Mouse (Mus musculus) hindbrain, embryonic 13.5 days (tissue): ENCODE measurements around the gene Kif1b. TPM values are rescaled to one million over a fixed set of nuclear protein-coding genes. Genes with fewer than 3 reads are reported as not detected.

Source experiments
- ATAC-seq: fragments of 200-750 bp; cut with Nextera tagmentation; 2 replicates; pipeline ENCODE4 v1.8.0; 2017; ENCODE audit warnings: moderate TSS enrichment; ENCODE audit not compliant: low FRiP score
- H3K27ac ChIP-seq: fragments of 300-500 bp; sonication (generic); 2 replicates; pipeline ENCODE4 v1.5.1; 2015; ENCODE audit warnings: inconsistent platforms, mild to moderate bottlenecking, moderate library complexity
- H3K27me3 ChIP-seq: fragments of 300-500 bp; sonication (generic); 2 replicates; pipeline ENCODE4 v1.6.1; 2015; ENCODE audit warnings: mild to moderate bottlenecking, inconsistent platforms
- H3K36me3 ChIP-seq: fragments of 300-500 bp; sonication (generic); 2 replicates; pipeline ENCODE4 v1.6.1; 2015; ENCODE audit warnings: mild to moderate bottlenecking, inconsistent platforms
- H3K4me1 ChIP-seq: fragments of 300-500 bp; sonication (generic); replicated peaks from 2 replicates; pipeline ENCODE4 v1.6.1; 2015; ENCODE audit warnings: inconsistent platforms
- H3K4me2 ChIP-seq: fragments of 300-500 bp; sonication (generic); 2 replicates; pipeline ENCODE4 v1.6.1; 2015; ENCODE audit warnings: inconsistent platforms, mild to moderate bottlenecking, moderate library complexity
- H3K4me3 ChIP-seq: fragments of 300-500 bp; sonication (generic); 2 replicates; pipeline ENCODE4 v1.5.1; 2015; ENCODE audit warnings: mild to moderate bottlenecking, inconsistent platforms
- H3K9ac ChIP-seq: fragments of 300-500 bp; sonication (generic); 2 replicates; pipeline ENCODE4 v1.6.1; 2015; ENCODE audit warnings: mild to moderate bottlenecking, inconsistent platforms
- H3K9me3 ChIP-seq: fragments of 300-500 bp; sonication (generic); 2 replicates; pipeline ENCODE4 v1.6.1; 2016; ENCODE audit warnings: inconsistent platforms
- WGBS: fragments of 180-500 bp; shearing (Covaris S2); methylation state at CpG from one replicate; pipeline ENCODE4 v1.1.7; 2015; 5-methylcytosine and 5-hydroxymethylcytosine counted together
- polyA plus RNA-seq: library from polyadenylated mRNA; unstranded; fragments of >200 nt; fragmentation: Nextera tagmentation; extraction: Ambion mirVana; gene quantifications from 2 replicates; pipeline ENCODE4 v1.2.1, GENCODE M21; 2015

The Kif1b gene
- polyA plus RNA-seq, 1 experiment from 2014 or later = 155 TPM

GRCm38 (mm10) chr4:149138515-149138914 lies 169.0 kb downstream of the Kif1b start:
- WGBS = 87% methylated on average over 8 of the region's 8 CpGs
- Histone ChIP-seq H3K9me3 (no peaks in the 10 kb centered on the region), H3K4me2 (no peak overlapping the region), H3K4me3 (no peak overlapping the region), H3K36me3 (no peaks in the 10 kb centered on the region), H3K9ac (no peak overlapping the region), H3K27me3 (no peaks in the 10 kb centered on the region), H3K27ac (no peak overlapping the region), H3K4me1 (peaks cover 9% of the 10 kb centered on the region)
- ATAC-seq = no peak

- peak within 1 kb of the TSS; percentile 63 for H3K4me3 ChIP-seq
- peak within 1 kb of the TSS; percentile 64 for H3K4me2 ChIP-seq
- H3K36me3 ChIP-seq = no peaks in the 10 kb centered on the region
- H3K9me3 ChIP-seq = no peaks in the 10 kb centered on the region
- no peaks in the 10 kb centered on the region for H3K27me3 ChIP-seq
- H3K9ac ChIP-seq = peak within 1 kb of the TSS; percentile 82
- ATAC-seq = peak; percentile 92
- peaks cover 9% of the 10 kb centered on the region for H3K4me1 ChIP-seq
- WGBS = 2% methylated on average over 68 of the region's 68 CpGs
- peak within 1 kb of the TSS; percentile 83 for H3K27ac ChIP-seq
Measured at GRCm38 (mm10) chr4:149136982-149137770, 170.3 kb downstream of the Kif1b start, which contains the start of gene Cenps. Gene Cenps (minus strand): TSS chr4:149137629.

GRCm38 (mm10) chr4:149136116-149136850 lies 171.2 kb downstream of the Kif1b start:
- no peaks in the 10 kb centered on the region for H3K27me3 ChIP-seq
- no peak overlapping the region for H3K27ac ChIP-seq
- H3K9me3 ChIP-seq = no peaks in the 10 kb centered on the region
- ATAC-seq = no peak
- peak overlapping the region; percentile 82 for H3K9ac ChIP-seq
- 0 out of 2 replicates have a peak, but pooled peaks cover 4% of the 10 kb centered on the region for H3K36me3 ChIP-seq
- H3K4me2 ChIP-seq = peak overlapping the region; percentile 64
- H3K4me3 ChIP-seq = peak overlapping the region; percentile 63
- WGBS = 69% methylated on average over 18 of the region's 18 CpGs
- H3K4me1 ChIP-seq = peaks cover 9% of the 10 kb centered on the region

GRCm38 (mm10) chr4:149133395-149133794 lies 174.1 kb downstream of the Kif1b start:
- Histone ChIP-seq H3K36me3 (peaks cover 26% of the 10 kb centered on the region), H3K4me2 (no peak overlapping the region), H3K4me1 (peaks cover 9% of the 10 kb centered on the region), H3K4me3 (no peak overlapping the region), H3K9ac (no peak overlapping the region), H3K27me3 (no peaks in the 10 kb centered on the region), H3K9me3 (no peaks in the 10 kb centered on the region), H3K27ac (no peak overlapping the region)
- 86% methylated on average over 5 of the region's 5 CpGs for WGBS
- ATAC-seq = no peak

GRCm38 (mm10) chr4:149131789-149132565 lies 175.5 kb downstream of the Kif1b start:
- WGBS = 90% methylated on average over 21 of the region's 21 CpGs
- Histone ChIP-seq H3K9ac (no peak overlapping the region), H3K36me3 (peaks cover 37% of the 10 kb centered on the region), H3K27me3 (no peaks in the 10 kb centered on the region), H3K9me3 (no peaks in the 10 kb centered on the region), H3K27ac (no peak overlapping the region), H3K4me1 (peaks cover 9% of the 10 kb centered on the region), H3K4me3 (no peak overlapping the region), H3K4me2 (no peak overlapping the region)
- ATAC-seq = no peak

- H3K27ac ChIP-seq = no peak overlapping the region
- no peaks in the 10 kb centered on the region for H3K9me3 ChIP-seq
- peaks cover under 1% of the 10 kb centered on the region; the same call in 1 of the 2 replicates for H3K4me1 ChIP-seq
- no peak overlapping the region for H3K9ac ChIP-seq
- peaks cover 37% of the 10 kb centered on the region for H3K36me3 ChIP-seq
- WGBS = 89% methylated on average over 23 of the region's 23 CpGs
- H3K27me3 ChIP-seq = no peaks in the 10 kb centered on the region
- H3K4me2 ChIP-seq = no peak overlapping the region
- no peak overlapping the region for H3K4me3 ChIP-seq
- ATAC-seq = no peak
Measured at GRCm38 (mm10) chr4:149131021-149131752, 176.3 kb downstream of the Kif1b start.

- H3K9ac ChIP-seq = no peak overlapping the region
- H3K4me3 ChIP-seq = no peak overlapping the region
Measured at GRCm38 (mm10) chr4:149128467-149128866, 179.0 kb downstream of the Kif1b start.

GRCm38 (mm10) chr4:149126663-149127062 lies 180.8 kb downstream of the Kif1b start, which contains the start of gene Cort:
Gene Cort (minus strand): TSS chr4:149126763.
- whole genome bisulfite sequencing = 89% methylated on average over 11 of the region's 11 CpGs
- ATAC-seq = no peak
- H3K4me3 ChIP-seq = no peak within 1 kb of the TSS

More at GRCm38 (mm10) chr4:149128467-149128866, 179.0 kb downstream of the Kif1b start:
- WGBS = 83% methylated on average over 18 of the region's 18 CpGs
- no peak for ATAC-seq
- H3K27ac ChIP-seq = no peak overlapping the region
- H3K36me3 ChIP-seq = peaks cover 40% of the 10 kb centered on the region
- 0 out of 2 replicates have a peak, but pooled peaks cover 3% of the 10 kb centered on the region for H3K4me1 ChIP-seq
- H3K27me3 ChIP-seq = no peaks in the 10 kb centered on the region
- H3K9me3 ChIP-seq = no peaks in the 10 kb centered on the region
- H3K4me2 ChIP-seq = no peak overlapping the region

More at GRCm38 (mm10) chr4:149126663-149127062, 180.8 kb downstream of the Kif1b start, which contains the start of gene Cort:
- Histone ChIP-seq H3K36me3 (peaks cover 45% of the 10 kb centered on the region), H3K9me3 (no peaks in the 10 kb centered on the region), H3K4me2 (no peak within 1 kb of the TSS), H3K9ac (no peak within 1 kb of the TSS), H3K4me1 (0 out of 2 replicates have a peak, but pooled peaks cover 3% of the 10 kb centered on the region), H3K27ac (no peak within 1 kb of the TSS), H3K27me3 (no peaks in the 10 kb centered on the region)

Other genes with a start within 250 kb of the Kif1b start
- 52.6 and 57.7 TPM in 2 replicates for gene Pex14, start 207.8 kb downstream of the Kif1b start, polyA plus RNA-seq
- 27.0 and 29.1 TPM in 2 replicates for gene Dffa, start 203.5 kb downstream of the Kif1b start, polyA plus RNA-seq
- gene Cort, start 180.9 kb downstream of the Kif1b start, polyA plus RNA-seq = 0.35 and 0.41 TPM in 2 replicates
- 22.1 and 24.3 TPM in 2 replicates for gene Cenps, start 170.1 kb downstream of the Kif1b start, polyA plus RNA-seq
- gene Pgd, start 140.9 kb downstream of the Kif1b start, polyA plus RNA-seq = 111 and 114 TPM in 2 replicates
- gene Ube4b, start 119.1 kb upstream of the Kif1b start, polyA plus RNA-seq = 56.5 and 59.5 TPM in 2 replicates
- gene Rbp7, start 147.3 kb upstream of the Kif1b start, polyA plus RNA-seq = not detected in 2 replicates
- gene Tmem274, start 169.7 kb upstream of the Kif1b start, polyA plus RNA-seq = 0.69 TPM in 1 of 2 replicates, not detected in the other
- 9.2 and 10.3 TPM in 2 replicates for gene Nmnat1, start 177.5 kb upstream of the Kif1b start, polyA plus RNA-seq
- 42.4 and 45.1 TPM in 2 replicates for gene Lzic, start 177.5 kb upstream of the Kif1b start, polyA plus RNA-seq
- gene Ctnnbip1, start 210.5 kb upstream of the Kif1b start, polyA plus RNA-seq = 85.3 and 85.4 TPM in 2 replicates